Mouse (Mus musculus) adrenal gland, postnatal 4 days (tissue): Measurements from ENCODE around the gene Slc1a6. TPM values are rescaled to one million over a fixed set of nuclear protein-coding genes. Genes with fewer than 3 reads are reported as not detected.
"Not testable (repeated sequence)": the region's sequence is repeated elsewhere in the genome, so short reads cannot be mapped to it uniquely, and the experiment has no call there.

Experiments used
- DNase-seq, 2 experiments: peaks; one replicate each; pipeline ENCODE4 v3.0.0; 2021 to 2022; ENCODE audit warnings: low spot score in 2 of 2, mixed read lengths in 2 of 2
- long read RNA-seq, 2 experiments: library from polyadenylated mRNA; stranded (forward); transcript quantifications; one replicate each; pipeline ENCODE4 v2.0.0; 2021
- total RNA-seq, 2 experiments: library from RNA; stranded (reverse); gene quantifications; 2 replicates each; pipeline ENCODE4 v1.2.3; 2021

Gene Slc1a6
- total RNA-seq, result under 1 TPM; 0.48 to 0.53 TPM
- long read RNA-seq, experiment 1, result 0 reads
- long read RNA-seq, experiment 2, partial matches to known transcripts, result 0 of 1 reads
- long read RNA-seq, experiment 2, other reads (novel, unspliced or antisense), result 0 of 1 reads

- no peak for DNase-seq
Measured at GRCm38 (mm10) chr10:78779981-78780651, at the start of gene Slc1a6. Gene Slc1a6, plus strand, starts transcription at chr10:78780496.

- no peak for DNase-seq
Measured at GRCm38 (mm10) chr10:78739821-78740220, 40.5 kb upstream of the Slc1a6 start.

GRCm38 (mm10) chr10:78743721-78744120 lies 36.6 kb upstream of the Slc1a6 start:
- DNase-seq, result no peak

- no peak for DNase-seq
Measured at GRCm38 (mm10) chr10:78745453-78746232, 34.7 kb upstream of the Slc1a6 start.

GRCm38 (mm10) chr10:78747035-78747721 lies 33.1 kb upstream of the Slc1a6 start:
- no peak for DNase-seq

- DNase-seq, result no peak
Measured at GRCm38 (mm10) chr10:78748161-78748560, 32.1 kb upstream of the Slc1a6 start.

GRCm38 (mm10) chr10:78748946-78749345 lies 31.4 kb upstream of the Slc1a6 start:
- no peak for DNase-seq

GRCm38 (mm10) chr10:78752452-78753191 lies 27.7 kb upstream of the Slc1a6 start, which contains the start of gene Ccdc105:
Gene Ccdc105, minus strand, starts transcription at chr10:78753065.
- peak; percentile 18 to 30 for DNase-seq

GRCm38 (mm10) chr10:78756021-78756420 lies 24.3 kb upstream of the Slc1a6 start:
- DNase-seq, result peak; percentile 30 to 51

- no peak for DNase-seq
Measured at GRCm38 (mm10) chr10:78765570-78765969, 14.7 kb upstream of the Slc1a6 start.

- DNase-seq, result no peak
Measured at GRCm38 (mm10) chr10:78775830-78776229, 4.5 kb upstream of the Slc1a6 start.

GRCm38 (mm10) chr10:78779527-78779926 lies 769 bp upstream of the Slc1a6 start:
- no peak for DNase-seq

- DNase-seq, result peak; percentile 31 to 53
Measured at GRCm38 (mm10) chr10:78787566-78788087, 7.3 kb downstream of the Slc1a6 start.

- no peak for DNase-seq
Measured at GRCm38 (mm10) chr10:78790561-78790960, 10.3 kb downstream of the Slc1a6 start.

- DNase-seq, result no peak
Measured at GRCm38 (mm10) chr10:78801449-78801848, 21.2 kb downstream of the Slc1a6 start.

- no peak for DNase-seq
Measured at GRCm38 (mm10) chr10:78812358-78813060, 32.2 kb downstream of the Slc1a6 start.

- not testable (repeated sequence) for DNase-seq
Measured at GRCm38 (mm10) chr10:78840456-78840855, 60.2 kb downstream of the Slc1a6 start.

- no peak for DNase-seq
Measured at GRCm38 (mm10) chr10:78852066-78852465, 71.8 kb downstream of the Slc1a6 start, which contains the start of gene Olfr1356. Gene Olfr1356, minus strand, starts transcription at chr10:78852166.
